Mouse (Mus musculus) liver, embryonic 14.5 days (tissue): ENCODE data around the gene Tex30.

Experiments
- CTCF ChIP-seq: IDR thresholded peaks from 2 replicates; pipeline ENCODE4 v1.5.1; 2016; ENCODE audit warnings: antibody characterized with exemption, low read depth, control low read depth
- EP300 ChIP-seq: IDR thresholded peaks from 2 replicates; pipeline ENCODE4 v1.6.1; 2016; ENCODE audit warnings: antibody characterized with exemption, low read depth

DNA sequence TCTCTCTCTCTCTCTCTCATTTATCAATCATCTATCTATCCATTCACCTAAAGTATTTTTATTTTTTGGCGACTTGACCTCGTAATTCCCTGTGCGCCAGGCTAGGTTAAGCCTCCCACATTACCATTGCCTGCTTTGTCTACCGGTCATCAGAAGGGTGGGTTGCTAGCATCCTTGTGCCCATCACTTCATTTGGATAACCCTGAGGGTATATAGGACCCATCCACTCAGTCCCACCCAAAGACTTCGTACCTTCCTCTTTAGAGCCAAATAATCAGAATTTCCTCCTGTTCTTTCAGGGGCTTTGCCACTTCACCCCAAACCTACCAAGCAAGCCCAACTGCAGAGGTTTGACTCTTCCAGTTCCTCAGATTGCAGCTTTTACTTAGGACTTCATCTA, 698 bp upstream of the Tex30 start:
- TF ChIP-seq EP300 (no peak), CTCF (no peak)
